In the genomic region with DNA sequence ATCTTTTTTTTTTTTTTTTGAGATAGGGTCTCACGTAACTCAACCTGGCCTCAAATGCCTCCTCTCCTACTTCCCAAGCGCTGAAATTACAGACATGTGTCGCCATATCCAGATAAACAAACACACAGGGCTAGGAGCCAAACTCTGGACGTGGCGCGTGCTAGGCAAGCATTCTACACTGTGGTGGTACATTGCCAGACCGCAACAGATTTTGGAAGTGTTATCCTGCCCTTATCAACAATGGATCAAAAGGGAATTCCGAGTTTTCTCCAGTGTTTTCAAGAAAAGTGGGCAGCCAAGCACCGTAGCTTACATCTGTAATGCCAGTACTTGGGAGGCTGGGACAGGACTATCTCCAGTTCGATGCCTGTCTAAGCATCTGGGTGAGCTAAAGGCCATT, we compare ENCODE assay signal across 8 mouse cellular contexts. TPM values are rescaled to one million over a fixed set of nuclear protein-coding genes. Genes with fewer than 3 reads are reported as not detected.
A peak's percentile ranks its signal among the peaks of the same experiment; 100 is the strongest.
DNase-seq lines count a peak whose midpoint lies in the region; ATAC-seq lines count a peak whose summit lies in the region.

No protein-coding gene starts in this region.

- peaks cover 24% of the 10 kb centered on the region for H3K36me3 ChIP-seq in megakaryocyte, embryonic 14.5 days (replicated peaks; ENCODE audit: low read length)
- peaks cover 15% of the 10 kb centered on the region for H3K36me3 ChIP-seq in limb, embryonic 12.5 days
- H3K36me3 ChIP-seq in stomach, embryonic 16.5 days (ENCODE audit: control insufficient read depth, insufficient read depth, low read length), result no peaks in the 10 kb centered on the region

- H3K27me3 ChIP-seq in megakaryocyte, embryonic 14.5 days (replicated peaks), result no peaks in the 10 kb centered on the region
- H3K27me3 ChIP-seq in limb, embryonic 12.5 days, result no peaks in the 10 kb centered on the region
- H3K27me3 ChIP-seq in stomach, embryonic 16.5 days (ENCODE audit: control insufficient read depth, insufficient read depth, low read length), result no peaks in the 10 kb centered on the region

- peaks cover 65% of the 10 kb centered on the region for H3K4me1 ChIP-seq in megakaryocyte, embryonic 14.5 days
- peaks cover 25% of the 10 kb centered on the region for H3K4me1 ChIP-seq in limb, embryonic 12.5 days (replicated peaks)
- peaks cover 15% of the 10 kb centered on the region; the same call in 1 of the 2 replicates for H3K4me1 ChIP-seq in stomach, embryonic 16.5 days (ENCODE audit: control insufficient read depth, insufficient read depth, low read length)

- H3K4me3 ChIP-seq in megakaryocyte, embryonic 14.5 days (replicated peaks), result peak overlapping the region; percentile 95
- peak overlapping the region; percentile 69 for H3K4me3 ChIP-seq in limb, embryonic 12.5 days (replicated peaks)
- peak overlapping the region; percentile 74 for H3K4me3 ChIP-seq in stomach, embryonic 16.5 days (replicated peaks; ENCODE audit: low read length)

- no peak overlapping the region for H3K27ac ChIP-seq in limb, embryonic 12.5 days
- H3K27ac ChIP-seq in stomach, embryonic 16.5 days (ENCODE audit: low read length), result no peak overlapping the region

- peak overlapping the region; percentile 65 for H3K9ac ChIP-seq in limb, embryonic 12.5 days (replicated peaks)
- H3K9ac ChIP-seq in stomach, embryonic 16.5 days (ENCODE audit: low read length), result peak overlapping the region; percentile 78

- ATAC-seq in megakaryocyte, adult 5-6 weeks (ENCODE audit: poor library complexity, severe bottlenecking), result no peak
- no peak for ATAC-seq in limb, embryonic 12.5 days (ENCODE audit: insufficient number of reproducible peaks, insufficient read depth, low FRiP score, low TSS enrichment, low read depth)
- ATAC-seq in stomach, embryonic 16.5 days (ENCODE audit: insufficient read depth, low FRiP score), result no peak

- peak overlapping the region; percentile 84 for H3K4me2 ChIP-seq in limb, embryonic 12.5 days
- H3K4me2 ChIP-seq in stomach, embryonic 16.5 days (ENCODE audit: low read depth, low read length), result peak overlapping the region; percentile 79

- H3K9me3 ChIP-seq in megakaryocyte, embryonic 14.5 days, result no peaks in the 10 kb centered on the region
- H3K9me3 ChIP-seq in limb, embryonic 12.5 days, result no peaks in the 10 kb centered on the region
- H3K9me3 ChIP-seq in stomach, embryonic 16.5 days (replicated peaks; ENCODE audit: control insufficient read depth, low read length), result no peaks in the 10 kb centered on the region

- DNase-seq in cerebellum, adult 11-12 months, result peak; percentile 53
- DNase-seq in cerebellum, adult 18-20 months, result no peak
- no peak for DNase-seq in thymus, postnatal 4 days
- no peak for DNase-seq in c-Kit-positive CD71-positive TER-119-positive erythroid progenitor cells, embryonic 14.5 days (ENCODE audit: low spot score)

- 42% methylated on average over 10 of the region's 10 CpGs for WGBS in limb, embryonic 12.5 days
- 29% methylated on average over 10 of the region's 10 CpGs for WGBS in stomach, embryonic 16.5 days

RNA-seq across cellular contexts. Expression of a gene that starts 1.0 kb away (rescaled TPM):
- polyA plus RNA-seq in megakaryocyte, embryonic 14.5 days (2012; ENCODE audit: insufficient read depth, low replicate concordance), result 31.9 and 39.7 TPM in 2 replicates
- total RNA-seq in megakaryocyte, adult 5-6 weeks (2015), result 40.4 TPM in 2 replicates
- 39.9 and 50.1 TPM in 2 replicates for total RNA-seq in megakaryocyte, adult 5-6 weeks (2017)
- polyA plus RNA-seq in limb, embryonic 12.5 days (2016; fragmentation: Nextera tagmentation; extraction: Ambion mirVana), result 57.5 and 61.3 TPM in 2 replicates
- polyA plus RNA-seq in stomach, embryonic 16.5 days (2015; fragmentation: Nextera tagmentation; extraction: Ambion mirVana), result 54.1 and 54.4 TPM in 2 replicates

RNA-seq across cellular contexts. Expression of a gene that starts 1.2 kb away (rescaled TPM):
- 233 and 501 TPM in 2 replicates for polyA plus RNA-seq in megakaryocyte, embryonic 14.5 days (2012; ENCODE audit: insufficient read depth, low replicate concordance)
- 31.5 and 33.7 TPM in 2 replicates for total RNA-seq in megakaryocyte, adult 5-6 weeks (2015)
- total RNA-seq in megakaryocyte, adult 5-6 weeks (2017), result 19.4 and 20.9 TPM in 2 replicates
- polyA plus RNA-seq in limb, embryonic 12.5 days (2016; fragmentation: Nextera tagmentation; extraction: Ambion mirVana), result 74.1 and 74.2 TPM in 2 replicates
- 70.0 and 73.0 TPM in 2 replicates for polyA plus RNA-seq in stomach, embryonic 16.5 days (2015; fragmentation: Nextera tagmentation; extraction: Ambion mirVana)

RNA-seq across cellular contexts. Expression of a gene that starts 17.2 kb away (rescaled TPM):
- 4.3 and 4.7 TPM in 2 replicates for polyA plus RNA-seq in megakaryocyte, embryonic 14.5 days (2012; ENCODE audit: insufficient read depth, low replicate concordance)
- 0.68 and 0.91 TPM in 2 replicates for total RNA-seq in megakaryocyte, adult 5-6 weeks (2015)
- total RNA-seq in megakaryocyte, adult 5-6 weeks (2017), result not detected in 2 replicates
- polyA plus RNA-seq in limb, embryonic 12.5 days (2016; fragmentation: Nextera tagmentation; extraction: Ambion mirVana), result 2.7 and 3.1 TPM in 2 replicates
- polyA plus RNA-seq in stomach, embryonic 16.5 days (2015; fragmentation: Nextera tagmentation; extraction: Ambion mirVana), result 3.4 and 3.5 TPM in 2 replicates

RNA-seq across cellular contexts. Expression of a gene that starts 22.8 kb away (rescaled TPM):
- polyA plus RNA-seq in megakaryocyte, embryonic 14.5 days (2012; ENCODE audit: insufficient read depth, low replicate concordance), result 89.8 and 105 TPM in 2 replicates
- total RNA-seq in megakaryocyte, adult 5-6 weeks (2015), result 24.8 and 32.0 TPM in 2 replicates
- total RNA-seq in megakaryocyte, adult 5-6 weeks (2017), result 26.7 and 44.6 TPM in 2 replicates
- polyA plus RNA-seq in limb, embryonic 12.5 days (2016; fragmentation: Nextera tagmentation; extraction: Ambion mirVana), result 30.4 and 30.5 TPM in 2 replicates
- polyA plus RNA-seq in stomach, embryonic 16.5 days (2015; fragmentation: Nextera tagmentation; extraction: Ambion mirVana), result 21.9 and 24.4 TPM in 2 replicates

RNA-seq across cellular contexts. Expression of a gene that starts 29.0 kb away (rescaled TPM):
- 4,315 and 7,169 TPM in 2 replicates for polyA plus RNA-seq in megakaryocyte, embryonic 14.5 days (2012; ENCODE audit: insufficient read depth, low replicate concordance)
- total RNA-seq in megakaryocyte, adult 5-6 weeks (2015), result 281 and 286 TPM in 2 replicates
- total RNA-seq in megakaryocyte, adult 5-6 weeks (2017), result 42.2 and 47.4 TPM in 2 replicates
- 1.6 and 2.2 TPM in 2 replicates for polyA plus RNA-seq in limb, embryonic 12.5 days (2016; fragmentation: Nextera tagmentation; extraction: Ambion mirVana)
- polyA plus RNA-seq in stomach, embryonic 16.5 days (2015; fragmentation: Nextera tagmentation; extraction: Ambion mirVana), result 1.4 and 2.8 TPM in 2 replicates
